Mouse (Mus musculus) spleen, postnatal 4 days (tissue): ENCODE data around the gene Car2.

Experiments
- DNase-seq, 2 experiments: peaks; one replicate each; pipeline ENCODE4 v3.0.0; 2022; ENCODE audit warnings: low spot score in 2 of 2

The Car2 gene

GRCm38 (mm10) chr3:14878749-14879223 is 7.3 kb upstream of the Car2 start:
- peak in 1 of 2 experiments; percentile 54 for DNase-seq

GRCm38 (mm10) chr3:14879293-14879692 is 6.8 kb upstream of the Car2 start:
- DNase-seq: no peak

GRCm38 (mm10) chr3:14880277-14880676 is 5.8 kb upstream of the Car2 start:
- DNase-seq: no peak

- DNase-seq: no peak
Measured at GRCm38 (mm10) chr3:14882005-14882404, 4.1 kb upstream of the Car2 start.

- no peak for DNase-seq
Measured at GRCm38 (mm10) chr3:14882756-14883155, 3.3 kb upstream of the Car2 start.

- DNase-seq: no peak
Measured at GRCm38 (mm10) chr3:14884826-14885225, 1.2 kb upstream of the Car2 start.

- DNase-seq: peak in 1 of 2 experiments; percentile 66
Measured at GRCm38 (mm10) chr3:14887134-14887666, 1.1 kb downstream of the Car2 start.

- peak in 1 of 2 experiments; percentile 64 for DNase-seq
Measured at GRCm38 (mm10) chr3:14887686-14888295, 1.7 kb downstream of the Car2 start.

- DNase-seq: no peak
Measured at GRCm38 (mm10) chr3:14888549-14888948, 2.5 kb downstream of the Car2 start.

GRCm38 (mm10) chr3:14889085-14889484 is 3.0 kb downstream of the Car2 start:
- DNase-seq: no peak

GRCm38 (mm10) chr3:14889716-14890409 is 3.8 kb downstream of the Car2 start:
- no peak for DNase-seq

GRCm38 (mm10) chr3:14892991-14893390 is 6.9 kb downstream of the Car2 start:
- DNase-seq: no peak

GRCm38 (mm10) chr3:14893700-14894099 is 7.6 kb downstream of the Car2 start:
- no peak for DNase-seq

GRCm38 (mm10) chr3:14895333-14895732 is 9.3 kb downstream of the Car2 start:
- DNase-seq: no peak

GRCm38 (mm10) chr3:14897770-14898169 is 11.7 kb downstream of the Car2 start:
- no peak for DNase-seq

GRCm38 (mm10) chr3:14903380-14903779 is 17.3 kb downstream of the Car2 start:
- no peak for DNase-seq

GRCm38 (mm10) chr3:14904165-14904564 is 18.1 kb downstream of the Car2 start:
- no peak for DNase-seq

- no peak for DNase-seq
Measured at GRCm38 (mm10) chr3:14907271-14907670, 21.2 kb downstream of the Car2 start.

- DNase-seq: no peak
Measured at GRCm38 (mm10) chr3:14911992-14912582, 26.0 kb downstream of the Car2 start.

- DNase-seq: no peak
Measured at GRCm38 (mm10) chr3:14913774-14914173, 27.7 kb downstream of the Car2 start.

GRCm38 (mm10) chr3:14915355-14915754 is 29.3 kb downstream of the Car2 start:
- DNase-seq: no peak

GRCm38 (mm10) chr3:14917261-14917660 is 31.2 kb downstream of the Car2 start:
- no peak for DNase-seq

GRCm38 (mm10) chr3:14944706-14945105 is 58.6 kb downstream of the Car2 start:
- no peak for DNase-seq
